Mouse (Mus musculus): ENCODE measurements around the gene Hivep3. TPM values are rescaled to one million over a fixed set of nuclear protein-coding genes. Genes with fewer than 3 reads are reported as not detected.
A peak's percentile ranks its signal among the peaks of the same experiment; 100 is the strongest.

The Hivep3 gene
- polyA plus RNA-seq, 1 experiment from 2014 or later: 6.2 TPM

DNA sequence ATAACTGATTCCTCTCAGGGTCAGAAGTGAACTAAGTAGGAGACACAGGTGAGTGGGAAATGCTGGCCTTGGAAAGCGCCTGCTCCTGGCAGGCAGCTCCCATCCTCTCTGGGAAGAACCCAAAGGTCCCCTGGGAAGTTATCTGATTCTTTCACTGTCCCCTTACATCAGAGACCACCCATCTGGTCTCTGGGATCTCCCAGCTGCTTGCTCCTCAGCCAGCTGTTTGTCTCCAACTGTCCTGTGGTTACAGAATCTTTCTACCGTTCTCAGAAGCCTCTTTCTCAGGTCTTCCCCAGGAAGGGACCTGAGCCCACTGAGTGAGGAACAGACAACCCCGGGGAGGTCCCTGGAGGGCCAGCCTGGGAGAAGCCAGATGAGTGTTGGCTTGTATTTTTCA is 288.8 kb downstream of the Hivep3 start:
- Histone ChIP-seq H3K4me3 (ENCODE audit: low read depth, low read length) (no peak overlapping the region), H3K9ac (ENCODE audit: low read length) (no peak overlapping the region), H3K4me2 (ENCODE audit: low read length) (no peak overlapping the region), H3K4me1 (replicated peaks; ENCODE audit: control insufficient read depth, insufficient read depth, low read length) (peaks cover 2% of the 10 kb centered on the region; the same call in 1 of the 2 replicates), H3K9me3 (ENCODE audit: control insufficient read depth, low read length) (no peaks in the 10 kb centered on the region), H3K27me3 (replicated peaks; ENCODE audit: control insufficient read depth, insufficient read depth, low read length) (no peaks in the 10 kb centered on the region), H3K36me3 (ENCODE audit: control insufficient read depth, insufficient read depth, low read length) (no peaks in the 10 kb centered on the region), H3K27ac (ENCODE audit: low read depth) (no peak overlapping the region)
- no peak for DNase-seq (ENCODE audit: low spot score)
- WGBS: 55% methylated on average over 3 of the region's 3 CpGs
- no peak for ATAC-seq (replicated peaks; ENCODE audit: low FRiP score, low TSS enrichment, low read depth)

DNA sequence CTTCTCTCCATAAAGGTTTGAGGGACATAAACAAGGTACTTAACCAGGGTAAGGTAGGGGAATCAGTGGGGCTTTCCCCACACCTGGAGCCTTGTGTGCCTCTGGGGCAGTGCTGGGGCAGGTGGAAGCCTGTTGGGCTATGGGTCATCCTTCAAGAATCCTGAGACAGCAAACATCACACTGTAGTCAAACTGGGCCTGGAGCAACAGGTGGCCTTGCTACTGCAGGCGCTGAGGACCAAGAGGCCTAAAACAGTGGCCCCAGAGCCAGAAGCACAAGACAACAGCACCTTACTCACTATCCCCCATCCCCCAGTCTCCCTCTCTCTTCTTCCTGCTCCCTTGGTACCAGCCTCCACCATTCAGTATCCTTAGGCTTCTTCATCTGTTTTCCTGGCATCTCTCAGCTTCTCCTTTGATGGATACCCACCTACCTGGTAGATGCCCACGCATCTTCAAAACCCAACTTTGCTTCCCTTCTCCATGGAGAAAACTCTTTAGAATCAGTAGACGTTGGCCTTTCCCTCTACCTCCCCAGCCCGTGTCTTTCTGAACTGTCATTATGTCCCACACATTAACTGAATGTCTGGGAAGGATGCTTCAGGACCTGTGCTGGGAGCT is 289.7 kb downstream of the Hivep3 start:
- Histone ChIP-seq H3K9me3 (ENCODE audit: control insufficient read depth, low read length) (no peaks in the 10 kb centered on the region), H3K36me3 (ENCODE audit: control insufficient read depth, insufficient read depth, low read length) (no peaks in the 10 kb centered on the region), H3K4me1 (replicated peaks; ENCODE audit: control insufficient read depth, insufficient read depth, low read length) (peaks cover 6% of the 10 kb centered on the region; the same call in 1 of the 2 replicates), H3K27me3 (replicated peaks; ENCODE audit: control insufficient read depth, insufficient read depth, low read length) (no peaks in the 10 kb centered on the region), H3K27ac (ENCODE audit: low read depth) (no peak overlapping the region), H3K9ac (ENCODE audit: low read length) (no peak overlapping the region), H3K4me3 (ENCODE audit: low read depth, low read length) (no peak overlapping the region), H3K4me2 (ENCODE audit: low read length) (no peak overlapping the region)
- 92% methylated on average over 4 of the region's 4 CpGs for WGBS
- DNase-seq (ENCODE audit: low spot score) (no peak), ATAC-seq (replicated peaks; ENCODE audit: low FRiP score, low TSS enrichment, low read depth) (no peak)

GRCm38 (mm10) chr4:120024071-120024470 is 290.5 kb downstream of the Hivep3 start:
- DNase-seq (ENCODE audit: low spot score) (no peak), ATAC-seq (replicated peaks; ENCODE audit: low FRiP score, low TSS enrichment, low read depth) (0 out of 2 replicates have a peak, but pooled peaks have one; percentile 40)
- Histone ChIP-seq H3K4me2 (ENCODE audit: low read length) (no peak overlapping the region), H3K9ac (ENCODE audit: low read length) (no peak overlapping the region), H3K36me3 (ENCODE audit: control insufficient read depth, insufficient read depth, low read length) (no peaks in the 10 kb centered on the region), H3K27ac (ENCODE audit: low read depth) (no peak overlapping the region), H3K4me1 (replicated peaks; ENCODE audit: control insufficient read depth, insufficient read depth, low read length) (peaks cover 6% of the 10 kb centered on the region; the same call in 1 of the 2 replicates), H3K4me3 (ENCODE audit: low read depth, low read length) (no peak overlapping the region), H3K9me3 (ENCODE audit: control insufficient read depth, low read length) (no peaks in the 10 kb centered on the region), H3K27me3 (replicated peaks; ENCODE audit: control insufficient read depth, insufficient read depth, low read length) (no peaks in the 10 kb centered on the region)
- 24% methylated on average over 10 of the region's 10 CpGs for WGBS

GRCm38 (mm10) chr4:120027671-120028070 is 294.1 kb downstream of the Hivep3 start:
- H3K4me3 ChIP-seq (ENCODE audit: low read depth, low read length): no peak overlapping the region
- H3K27me3 ChIP-seq (replicated peaks; ENCODE audit: control insufficient read depth, insufficient read depth, low read length): peaks cover 20% of the 10 kb centered on the region
- H3K9ac ChIP-seq (ENCODE audit: low read length): no peak overlapping the region
- no peak for DNase-seq (ENCODE audit: low spot score)
- no peak for ATAC-seq (replicated peaks; ENCODE audit: low FRiP score, low TSS enrichment, low read depth)
- no peaks in the 10 kb centered on the region for H3K36me3 ChIP-seq (ENCODE audit: control insufficient read depth, insufficient read depth, low read length)
- H3K4me1 ChIP-seq (replicated peaks; ENCODE audit: control insufficient read depth, insufficient read depth, low read length): peaks cover 6% of the 10 kb centered on the region; the same call in 1 of the 2 replicates
- no peak overlapping the region for H3K4me2 ChIP-seq (ENCODE audit: low read length)
- H3K9me3 ChIP-seq (ENCODE audit: control insufficient read depth, low read length): no peaks in the 10 kb centered on the region
- no peak overlapping the region for H3K27ac ChIP-seq (ENCODE audit: low read depth)
- 78% methylated on average over 1 of the region's 1 CpGs for WGBS

GRCm38 (mm10) chr4:120029937-120030336 is 296.4 kb downstream of the Hivep3 start:
- Histone ChIP-seq H3K4me2 (ENCODE audit: low read length) (no peak overlapping the region), H3K4me1 (replicated peaks; ENCODE audit: control insufficient read depth, insufficient read depth, low read length) (0 out of 2 replicates have a peak, but pooled peaks cover 6% of the 10 kb centered on the region), H3K9me3 (ENCODE audit: control insufficient read depth, low read length) (no peaks in the 10 kb centered on the region), H3K36me3 (ENCODE audit: control insufficient read depth, insufficient read depth, low read length) (no peaks in the 10 kb centered on the region), H3K27ac (ENCODE audit: low read depth) (no peak overlapping the region), H3K27me3 (replicated peaks; ENCODE audit: control insufficient read depth, insufficient read depth, low read length) (peaks cover 40% of the 10 kb centered on the region), H3K9ac (ENCODE audit: low read length) (no peak overlapping the region), H3K4me3 (ENCODE audit: low read depth, low read length) (no peak overlapping the region)
- 81% methylated on average over 1 of the region's 1 CpGs for WGBS
- DNase-seq (ENCODE audit: low spot score) (no peak), ATAC-seq (replicated peaks; ENCODE audit: low FRiP score, low TSS enrichment, low read depth) (no peak)

DNA sequence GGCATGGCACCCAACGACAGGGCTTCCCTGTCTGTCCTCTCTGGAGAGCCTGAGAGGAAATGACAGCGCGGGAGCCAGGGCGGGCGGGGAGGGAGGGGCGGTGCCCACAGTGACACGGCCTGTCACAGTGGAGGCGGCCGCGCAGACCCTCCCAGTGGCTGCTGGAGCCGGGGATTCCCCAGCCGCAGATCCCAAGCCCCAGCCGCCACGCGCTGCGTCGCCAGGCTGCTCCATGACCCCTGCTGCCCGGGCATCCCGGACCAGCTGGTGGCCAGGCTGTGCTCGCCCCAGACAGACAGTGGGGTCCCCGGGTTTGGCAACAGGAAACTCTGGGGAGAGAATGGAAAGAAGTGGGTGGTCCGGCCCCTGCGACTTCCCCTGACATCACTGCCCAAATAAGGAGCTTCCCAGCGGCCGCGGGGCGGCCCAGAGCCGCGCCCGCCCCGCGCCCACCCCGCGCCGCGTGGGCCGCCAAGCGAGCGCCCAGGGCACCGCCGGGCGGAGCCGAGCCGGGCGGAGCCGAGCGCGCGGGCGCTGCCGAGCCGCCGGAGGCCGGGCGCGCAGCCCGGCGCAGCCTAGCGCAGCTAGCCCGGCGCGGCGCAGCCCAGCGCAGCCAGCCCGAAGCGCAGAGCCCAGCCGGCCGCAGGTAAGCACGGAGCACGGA is 298.9 kb downstream of the Hivep3 start:
- Histone ChIP-seq H3K4me2 (ENCODE audit: low read length) (peak overlapping the region; percentile 97), H3K36me3 (ENCODE audit: control insufficient read depth, insufficient read depth, low read length) (no peaks in the 10 kb centered on the region), H3K27ac (ENCODE audit: low read depth) (no peak overlapping the region; the same call in 1 of the 2 replicates), H3K9ac (ENCODE audit: low read length) (peak overlapping the region; percentile 39; the same call in 1 of the 2 replicates), H3K27me3 (replicated peaks; ENCODE audit: control insufficient read depth, insufficient read depth, low read length) (peaks cover 48% of the 10 kb centered on the region), H3K4me1 (replicated peaks; ENCODE audit: control insufficient read depth, insufficient read depth, low read length) (0 out of 2 replicates have a peak, but pooled peaks cover 3% of the 10 kb centered on the region), H3K9me3 (ENCODE audit: control insufficient read depth, low read length) (no peaks in the 10 kb centered on the region), H3K4me3 (ENCODE audit: low read depth, low read length) (peak overlapping the region; percentile 51)
- DNase-seq (ENCODE audit: low spot score) (peak; percentile 71), ATAC-seq (replicated peaks; ENCODE audit: low FRiP score, low TSS enrichment, low read depth) (peak; percentile 85)
- under 1% methylated on average over 57 of the region's 70 CpGs for WGBS

DNA sequence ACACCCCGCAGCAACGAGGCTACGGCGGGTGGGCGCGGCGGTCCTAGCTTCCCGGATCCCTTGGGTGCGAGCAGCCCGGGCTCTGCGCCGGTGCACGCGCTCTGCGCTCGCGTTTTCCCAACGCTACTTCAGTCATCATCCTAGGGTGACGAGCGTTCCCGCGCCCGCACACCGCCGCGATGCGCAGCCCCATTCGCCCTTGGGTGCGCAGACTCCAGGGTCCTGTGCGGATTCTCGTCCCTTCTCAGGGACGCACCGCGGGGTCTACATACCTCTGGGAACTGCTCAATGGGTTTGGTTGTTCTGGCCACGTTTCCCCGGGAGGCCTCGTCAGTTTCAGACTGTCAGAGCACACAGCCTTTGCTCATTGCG is 299.4 kb downstream of the Hivep3 start:
- Histone ChIP-seq H3K9me3 (ENCODE audit: control insufficient read depth, low read length) (no peaks in the 10 kb centered on the region), H3K4me1 (replicated peaks; ENCODE audit: control insufficient read depth, insufficient read depth, low read length) (no peaks in the 10 kb centered on the region), H3K4me3 (ENCODE audit: low read depth, low read length) (peak overlapping the region; percentile 51), H3K27me3 (replicated peaks; ENCODE audit: control insufficient read depth, insufficient read depth, low read length) (peaks cover 48% of the 10 kb centered on the region), H3K36me3 (ENCODE audit: control insufficient read depth, insufficient read depth, low read length) (no peaks in the 10 kb centered on the region), H3K4me2 (ENCODE audit: low read length) (peak overlapping the region; percentile 97), H3K27ac (ENCODE audit: low read depth) (no peak overlapping the region), H3K9ac (ENCODE audit: low read length) (peak overlapping the region; percentile 39; the same call in 1 of the 2 replicates)
- under 1% methylated on average over 38 of the region's 38 CpGs for WGBS
- DNase-seq (ENCODE audit: low spot score) (peak; percentile 70), ATAC-seq (replicated peaks; ENCODE audit: low FRiP score, low TSS enrichment, low read depth) (peak; percentile 33; the same call in 1 of the 2 replicates)

DNA sequence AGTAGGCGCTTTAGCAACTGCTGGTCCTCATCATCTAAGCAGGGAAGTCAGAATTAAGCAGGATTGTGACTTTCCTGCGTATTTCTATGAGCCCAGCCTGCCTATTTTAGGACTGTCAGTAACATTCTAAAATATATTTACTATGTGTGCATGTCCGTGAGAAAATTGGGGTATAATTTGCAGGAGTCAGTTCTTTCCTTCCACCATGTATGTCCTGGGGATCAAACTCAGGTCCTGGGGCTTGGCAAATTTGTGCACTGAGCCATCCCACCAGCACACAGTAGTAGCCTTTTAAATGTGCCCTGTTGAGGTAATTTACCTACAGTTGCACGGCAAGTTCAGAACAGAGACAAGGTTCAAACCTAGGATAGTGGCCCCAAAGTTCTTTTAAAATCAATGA is 302.7 kb downstream of the Hivep3 start:
- DNase-seq (ENCODE audit: low spot score) (no peak), ATAC-seq (replicated peaks; ENCODE audit: low FRiP score, low TSS enrichment, low read depth) (no peak)
- Histone ChIP-seq H3K27me3 (replicated peaks; ENCODE audit: control insufficient read depth, insufficient read depth, low read length) (peaks cover 38% of the 10 kb centered on the region), H3K27ac (ENCODE audit: low read depth) (no peak overlapping the region), H3K4me3 (ENCODE audit: low read depth, low read length) (no peak overlapping the region), H3K4me2 (ENCODE audit: low read length) (no peak overlapping the region), H3K36me3 (ENCODE audit: control insufficient read depth, insufficient read depth, low read length) (no peaks in the 10 kb centered on the region), H3K9ac (ENCODE audit: low read length) (no peak overlapping the region), H3K4me1 (replicated peaks; ENCODE audit: control insufficient read depth, insufficient read depth, low read length) (no peaks in the 10 kb centered on the region), H3K9me3 (ENCODE audit: control insufficient read depth, low read length) (no peaks in the 10 kb centered on the region)
- WGBS: 81% methylated on average over 4 of the region's 4 CpGs
